Mouse (Mus musculus): ENCODE results near the gene Optn.

The Optn gene

DNA sequence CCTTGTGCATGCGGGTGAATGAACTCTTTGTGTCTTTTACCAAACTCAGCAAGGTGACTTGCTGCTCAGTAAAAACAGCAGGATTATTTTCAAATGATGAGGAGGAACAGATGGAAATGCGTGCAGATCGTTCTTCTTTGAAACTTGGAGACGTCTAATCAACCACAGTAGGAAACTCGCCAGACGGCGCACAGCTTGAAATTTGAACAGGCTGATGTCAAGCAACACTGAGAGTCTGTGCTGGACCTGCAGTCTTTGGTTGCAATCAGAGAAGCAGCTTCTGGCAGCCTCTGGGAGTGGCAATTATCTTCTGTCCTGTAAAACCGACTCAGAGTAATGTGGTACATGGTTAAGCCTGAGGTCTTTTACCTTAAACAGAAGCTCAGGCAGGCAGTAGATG, 85.8 kb downstream of the Optn start:
- DNase-seq = no peak

DNA sequence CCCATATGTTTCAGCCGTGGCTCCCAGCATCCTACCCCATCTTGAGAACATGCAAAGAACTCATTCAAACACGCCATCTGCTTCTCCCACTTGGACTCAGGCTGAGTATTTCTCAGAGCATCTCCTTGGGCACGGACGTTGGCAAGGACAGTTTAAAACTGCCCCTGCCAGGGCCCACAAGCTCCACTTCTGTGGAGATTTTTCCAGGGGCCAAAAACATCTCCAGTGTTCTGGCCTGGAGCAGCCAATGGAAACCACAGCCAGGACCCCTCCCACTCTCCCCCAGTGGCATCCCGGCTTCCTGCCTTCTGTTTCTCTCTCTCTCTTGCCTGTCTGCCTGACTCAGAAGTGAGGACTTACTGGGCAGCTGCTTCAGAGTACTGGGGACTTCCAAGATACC, 88.0 kb downstream of the Optn start, which contains the start of gene Ucma:
Gene Ucma, plus strand, starts transcription at position 316 of the 400 bp plus-strand sequence.
- no peak for DNase-seq

All from thymus, postnatal 25 days (tissue).